Mouse (Mus musculus): ENCODE results near the gene Adamts17.

DNA sequence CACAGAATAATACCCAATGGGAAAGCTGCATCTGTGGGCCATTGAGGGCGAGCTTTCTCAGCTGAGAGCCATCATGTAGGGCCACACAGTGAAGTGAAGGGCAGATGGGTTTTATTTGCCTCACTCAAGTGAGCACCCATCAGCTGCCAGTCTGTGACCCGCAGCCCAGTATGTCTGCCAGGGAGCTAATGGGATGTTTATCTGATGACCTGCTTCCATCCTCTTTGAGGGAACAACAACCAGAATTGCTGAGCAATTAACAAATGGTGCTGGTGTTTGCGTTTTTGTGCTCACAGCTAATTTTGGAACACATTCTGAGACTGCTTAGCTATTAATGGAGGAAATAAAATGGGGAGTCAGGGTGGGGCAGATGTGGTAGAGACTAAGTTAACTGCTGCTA lies 12.6 kb downstream of the Adamts17 start:
- TF ChIP-seq CTCF (IDR thresholded peaks at IDR 0.05; ENCODE audit: borderline replicate concordance, control insufficient read depth, extremely low read depth, insufficient read depth, low read length, poor library complexity), result no peak
- TF ChIP-seq POLR2A (IDR thresholded peaks at IDR 0.05; ENCODE audit: control insufficient read depth, extremely low read depth, insufficient read depth, low read length, poor library complexity), result no peak
